Mouse (Mus musculus): ENCODE data around the gene Baz2b. TPM values are rescaled to one million over a fixed set of nuclear protein-coding genes. Genes with fewer than 3 reads are reported as not detected.

Baz2b gene
- polyA plus RNA-seq, 1 experiment from 2014 or later = 19.7 TPM

- H3K4me3 ChIP-seq (ENCODE audit: low read depth, low read length) = no peak overlapping the region
- ATAC-seq (no peak), DNase-seq (no peak)
- H3K36me3 ChIP-seq (replicated peaks; ENCODE audit: insufficient read depth, low read length) = no peaks in the 10 kb centered on the region
- TF ChIP-seq EP300 (IDR thresholded peaks at IDR 0.05; ENCODE audit: low read depth) (no peak), CTCF (IDR thresholded peaks at IDR 0.05; ENCODE audit: low read depth) (no peak)
- no peaks in the 10 kb centered on the region for H3K27me3 ChIP-seq (ENCODE audit: insufficient read depth, low read length)
- H3K9ac ChIP-seq (replicated peaks) = no peak overlapping the region
- no peak overlapping the region for H3K27ac ChIP-seq (ENCODE audit: low read depth)
- WGBS (ENCODE audit: insufficient replicate concordance) = 79% methylated on average over 5 of the region's 5 CpGs
- H3K9me3 ChIP-seq (ENCODE audit: low read length) = no peaks in the 10 kb centered on the region
- H3K4me1 ChIP-seq (ENCODE audit: insufficient read depth) = peaks cover under 1% of the 10 kb centered on the region; the same call in 1 of the 2 replicates
- no peak overlapping the region for H3K4me2 ChIP-seq (ENCODE audit: low read depth, low read length)
Observed at GRCm38 (mm10) chr2:60148651-60149050, 61.0 kb downstream of the Baz2b start.

- peaks cover 8% of the 10 kb centered on the region for H3K4me1 ChIP-seq (ENCODE audit: insufficient read depth)
- 62% methylated on average over 3 of the region's 3 CpGs for WGBS (ENCODE audit: insufficient replicate concordance)
Observed at GRCm38 (mm10) chr2:60147428-60147827, 62.2 kb downstream of the Baz2b start.

GRCm38 (mm10) chr2:60145742-60146141 is 63.9 kb downstream of the Baz2b start:
- H3K27me3 ChIP-seq (ENCODE audit: insufficient read depth, low read length) = no peaks in the 10 kb centered on the region
- H3K4me1 ChIP-seq (ENCODE audit: insufficient read depth) = peaks cover 11% of the 10 kb centered on the region
- TF ChIP-seq CTCF (IDR thresholded peaks at IDR 0.05; ENCODE audit: low read depth) (no peak), EP300 (IDR thresholded peaks at IDR 0.05; ENCODE audit: low read depth) (no peak)
- DNase-seq (no peak), ATAC-seq (no peak)
- no peaks in the 10 kb centered on the region for H3K36me3 ChIP-seq (replicated peaks; ENCODE audit: insufficient read depth, low read length)
- no peak overlapping the region for H3K4me3 ChIP-seq (ENCODE audit: low read depth, low read length)
- H3K4me2 ChIP-seq (ENCODE audit: low read depth, low read length) = no peak overlapping the region
- no peaks in the 10 kb centered on the region for H3K9me3 ChIP-seq (ENCODE audit: low read length)
- H3K9ac ChIP-seq (replicated peaks) = no peak overlapping the region
- no peak overlapping the region for H3K27ac ChIP-seq (ENCODE audit: low read depth)
- WGBS (ENCODE audit: insufficient replicate concordance) = 88% methylated on average over 6 of the region's 6 CpGs

More at GRCm38 (mm10) chr2:60147428-60147827, 62.2 kb downstream of the Baz2b start:
- no peak overlapping the region for H3K9ac ChIP-seq (replicated peaks)
- no peak for ATAC-seq
- TF ChIP-seq CTCF (IDR thresholded peaks at IDR 0.05; ENCODE audit: low read depth) = peak; percentile 26
- no peak for TF ChIP-seq EP300 (IDR thresholded peaks at IDR 0.05; ENCODE audit: low read depth)
- H3K36me3 ChIP-seq (replicated peaks; ENCODE audit: insufficient read depth, low read length) = no peaks in the 10 kb centered on the region
- no peak overlapping the region for H3K4me2 ChIP-seq (ENCODE audit: low read depth, low read length)
- no peak overlapping the region for H3K27ac ChIP-seq (ENCODE audit: low read depth)
- no peaks in the 10 kb centered on the region for H3K27me3 ChIP-seq (ENCODE audit: insufficient read depth, low read length)
- H3K4me3 ChIP-seq (ENCODE audit: low read depth, low read length) = no peak overlapping the region
- H3K9me3 ChIP-seq (ENCODE audit: low read length) = no peaks in the 10 kb centered on the region
- DNase-seq = no peak

- Histone ChIP-seq H3K4me3 (ENCODE audit: low read depth, low read length) (no peak overlapping the region), H3K36me3 (replicated peaks; ENCODE audit: insufficient read depth, low read length) (no peaks in the 10 kb centered on the region), H3K27me3 (ENCODE audit: insufficient read depth, low read length) (no peaks in the 10 kb centered on the region), H3K4me1 (ENCODE audit: insufficient read depth) (peaks cover 20% of the 10 kb centered on the region), H3K9ac (replicated peaks) (no peak overlapping the region), H3K27ac (ENCODE audit: low read depth) (peak overlapping the region; percentile 58; the same call in 1 of the 2 replicates), H3K4me2 (ENCODE audit: low read depth, low read length) (no peak overlapping the region), H3K9me3 (ENCODE audit: low read length) (no peaks in the 10 kb centered on the region)
- ATAC-seq = peak; percentile 26; the same call in 1 of the 2 replicates
- WGBS (ENCODE audit: insufficient replicate concordance) = 54% methylated on average over 5 of the region's 5 CpGs
- no peak for TF ChIP-seq EP300 (IDR thresholded peaks at IDR 0.05; ENCODE audit: low read depth)
- no peak for TF ChIP-seq CTCF (IDR thresholded peaks at IDR 0.05; ENCODE audit: low read depth)
- DNase-seq = no peak
Observed at GRCm38 (mm10) chr2:60143383-60143782, 66.3 kb downstream of the Baz2b start.

GRCm38 (mm10) chr2:60142281-60142680 is 67.4 kb downstream of the Baz2b start:
- DNase-seq = no peak
- Histone ChIP-seq H3K27me3 (ENCODE audit: insufficient read depth, low read length) (no peaks in the 10 kb centered on the region), H3K36me3 (replicated peaks; ENCODE audit: insufficient read depth, low read length) (no peaks in the 10 kb centered on the region), H3K4me1 (ENCODE audit: insufficient read depth) (peaks cover 21% of the 10 kb centered on the region), H3K9ac (replicated peaks) (0 out of 2 replicates have a peak overlapping the region, but pooled peaks have one; percentile 8), H3K4me3 (ENCODE audit: low read depth, low read length) (no peak overlapping the region), H3K27ac (ENCODE audit: low read depth) (peak overlapping the region; percentile 58; the same call in 1 of the 2 replicates), H3K9me3 (ENCODE audit: low read length) (no peaks in the 10 kb centered on the region), H3K4me2 (ENCODE audit: low read depth, low read length) (peak overlapping the region; percentile 44)
- WGBS (ENCODE audit: insufficient replicate concordance) = 45% methylated on average over 2 of the region's 2 CpGs
- TF ChIP-seq EP300 (IDR thresholded peaks at IDR 0.05; ENCODE audit: low read depth) (peak; percentile 88), CTCF (IDR thresholded peaks at IDR 0.05; ENCODE audit: low read depth) (no peak)
- peak; percentile 75 for ATAC-seq

GRCm38 (mm10) chr2:60138751-60139162 is 70.9 kb downstream of the Baz2b start:
- no peak overlapping the region for H3K9ac ChIP-seq (replicated peaks)
- H3K4me1 ChIP-seq (ENCODE audit: insufficient read depth) = peaks cover 21% of the 10 kb centered on the region
- TF ChIP-seq EP300 (IDR thresholded peaks at IDR 0.05; ENCODE audit: low read depth) = no peak
- no peak for TF ChIP-seq CTCF (IDR thresholded peaks at IDR 0.05; ENCODE audit: low read depth)

More at GRCm38 (mm10) chr2:60138751-60139162, 70.9 kb downstream of the Baz2b start:
- 14% methylated on average over 7 of the region's 7 CpGs for WGBS (ENCODE audit: insufficient replicate concordance)
- DNase-seq (no peak), ATAC-seq (no peak)
- no peak overlapping the region for H3K4me3 ChIP-seq (ENCODE audit: low read depth, low read length)
- no peaks in the 10 kb centered on the region for H3K9me3 ChIP-seq (ENCODE audit: low read length)
- no peaks in the 10 kb centered on the region for H3K36me3 ChIP-seq (replicated peaks; ENCODE audit: insufficient read depth, low read length)
- H3K27ac ChIP-seq (ENCODE audit: low read depth) = no peak overlapping the region
- no peak overlapping the region for H3K4me2 ChIP-seq (ENCODE audit: low read depth, low read length)
- H3K27me3 ChIP-seq (ENCODE audit: insufficient read depth, low read length) = no peaks in the 10 kb centered on the region

All from liver, postnatal 0 days (tissue).